Mouse (Mus musculus) embryonic facial prominence, embryonic 11.5 days (tissue): ENCODE measurements around the gene Trpm2. TPM values are rescaled to one million over a fixed set of nuclear protein-coding genes. Genes with fewer than 3 reads are reported as not detected.
"Not testable (repeated sequence)": the region's sequence is repeated elsewhere in the genome, so short reads cannot be mapped to it uniquely, and the experiment has no call there.

Experiments
- ATAC-seq: fragments of 200-750 bp; cut with Nextera tagmentation; replicated peaks from 2 replicates; pipeline ENCODE4 v1.8.0; 2017; ENCODE audit warnings: low read depth; ENCODE audit not compliant: insufficient number of reproducible peaks, low FRiP score, low TSS enrichment
- DNase-seq: peaks from one replicate; pipeline ENCODE4 v3.0.0-alpha.2; 2015; ENCODE audit warnings: low spot score
- H3K27ac ChIP-seq: fragments of 300-500 bp; sonication (generic); replicated peaks from 2 replicates; pipeline ENCODE4 v1.5.1; 2014; ENCODE audit warnings: mild to moderate bottlenecking, low read depth, low read length, control low read depth
- H3K27me3 ChIP-seq: fragments of 300-500 bp; sonication (generic); 2 replicates; pipeline ENCODE4 v1.6.1; 2014; ENCODE audit warnings: mild to moderate bottlenecking, low read length, moderate library complexity, mixed read lengths; ENCODE audit not compliant: control insufficient read depth, insufficient read depth
- H3K36me3 ChIP-seq: fragments of 300-500 bp; sonication (generic); replicated peaks from 2 replicates; pipeline ENCODE4 v1.6.1; 2014; ENCODE audit warnings: low read depth, mild to moderate bottlenecking, low read length, moderate library complexity, mixed read lengths; ENCODE audit not compliant: control insufficient read depth, insufficient read depth
- H3K4me1 ChIP-seq: fragments of 300-500 bp; sonication (generic); 2 replicates; pipeline ENCODE4 v1.6.1; 2014; ENCODE audit warnings: low read length, mixed read lengths; ENCODE audit not compliant: control insufficient read depth, insufficient read depth
- H3K4me2 ChIP-seq: fragments of 300-500 bp; sonication (generic); 2 replicates; pipeline ENCODE4 v1.6.1; 2014; ENCODE audit warnings: low read depth, mild to moderate bottlenecking, control low read depth, low read length, moderate library complexity
- H3K4me3 ChIP-seq: fragments of 300-500 bp; sonication (generic); 2 replicates; pipeline ENCODE4 v1.5.1; 2014; ENCODE audit warnings: low read depth, low read length, control low read depth
- H3K9ac ChIP-seq: fragments of 300-500 bp; sonication (generic); replicated peaks from 2 replicates; pipeline ENCODE4 v1.6.1; 2014; ENCODE audit warnings: mild to moderate bottlenecking, control low read depth, low read length
- H3K9me3 ChIP-seq: fragments of 300-500 bp; sonication (generic); replicated peaks from 2 replicates; pipeline ENCODE4 v1.6.1; 2016; ENCODE audit warnings: mild to moderate bottlenecking, low read length, inconsistent platforms, mixed read lengths; ENCODE audit not compliant: control insufficient read depth
- WGBS: fragments of 180-500 bp; shearing (Covaris S2); extraction: QIAGEN DNeasy Blood & Tissue Kit; methylation state at CpG from one replicate; pipeline ENCODE4 v1.1.7; 2014; 5-methylcytosine and 5-hydroxymethylcytosine counted together
- polyA plus RNA-seq: library from polyadenylated mRNA; unstranded; fragments of >200 nt; fragmentation: Nextera tagmentation; extraction: Ambion mirVana; gene quantifications from 2 replicates; pipeline ENCODE4 v1.2.1, GENCODE M21; 2014

Gene Trpm2
- 0.43 and 0.86 TPM in 2 replicates for polyA plus RNA-seq

- WGBS, result 83% methylated on average over 6 of the region's 6 CpGs
- no peak for DNase-seq
- no peak within 1 kb of the TSS for H3K27ac ChIP-seq
These were observed at the start of gene Trpm2 for GRCm38 (mm10) chr10:77970481-77970880. TSS of gene Trpm2 (minus strand) at chr10:77970563.

GRCm38 (mm10) chr10:78019984-78020383 lies 49.6 kb upstream of the Trpm2 start:
- not testable (repeated sequence) for H3K9me3 ChIP-seq, H3K27ac ChIP-seq, DNase-seq, H3K4me1 ChIP-seq, H3K4me2 ChIP-seq, H3K27me3 ChIP-seq, ATAC-seq, H3K36me3 ChIP-seq, H3K9ac ChIP-seq, H3K4me3 ChIP-seq
- WGBS, result 96% methylated on average over 6 of the region's 11 CpGs

More at GRCm38 (mm10) chr10:77970481-77970880, at the start of gene Trpm2:
- H3K4me2 ChIP-seq, result peak within 1 kb of the TSS; percentile 62
- H3K9me3 ChIP-seq, result no peaks in the 10 kb centered on the region
- H3K36me3 ChIP-seq, result no peaks in the 10 kb centered on the region
- peaks cover 18% of the 10 kb centered on the region for H3K27me3 ChIP-seq
- H3K4me3 ChIP-seq, result peak within 1 kb of the TSS; percentile 18
- H3K9ac ChIP-seq, result peak within 1 kb of the TSS; percentile 25; the same call in 1 of the 2 replicates
- ATAC-seq, result no peak
- H3K4me1 ChIP-seq, result no peaks in the 10 kb centered on the region

DNA sequence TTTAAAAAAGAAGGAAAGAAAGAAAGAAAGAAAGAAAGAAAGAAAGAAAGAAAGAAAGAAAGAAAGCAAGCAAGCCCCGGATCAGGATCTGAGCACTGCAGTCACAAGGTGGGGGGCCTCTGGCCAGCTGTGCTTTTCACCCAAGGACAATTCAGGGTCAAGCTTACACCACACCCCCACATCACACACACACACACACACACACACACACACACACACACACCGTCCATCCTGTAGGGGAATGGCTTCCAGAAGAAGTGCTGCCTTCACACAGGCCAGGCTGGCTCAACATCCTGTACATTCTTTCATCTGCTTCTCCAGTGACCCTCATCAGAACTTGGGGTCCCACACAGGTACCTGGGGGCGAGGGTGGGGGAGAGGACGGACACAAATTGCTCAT lies 48.9 kb upstream of the Trpm2 start:
- no peak overlapping the region; the same call in 1 of the 2 replicates for H3K4me3 ChIP-seq
- peak; percentile 62; the same call in 1 of the 2 replicates for ATAC-seq
- H3K4me1 ChIP-seq, result no peaks in the 10 kb centered on the region
- H3K27me3 ChIP-seq, result no peaks in the 10 kb centered on the region
- H3K36me3 ChIP-seq, result no peaks in the 10 kb centered on the region
- no peak overlapping the region for H3K27ac ChIP-seq
- WGBS, result 78% methylated on average over 4 of the region's 4 CpGs
- DNase-seq, result no peak
- H3K9me3 ChIP-seq, result no peaks in the 10 kb centered on the region
- H3K9ac ChIP-seq, result no peak overlapping the region
- no peak overlapping the region for H3K4me2 ChIP-seq

DNA sequence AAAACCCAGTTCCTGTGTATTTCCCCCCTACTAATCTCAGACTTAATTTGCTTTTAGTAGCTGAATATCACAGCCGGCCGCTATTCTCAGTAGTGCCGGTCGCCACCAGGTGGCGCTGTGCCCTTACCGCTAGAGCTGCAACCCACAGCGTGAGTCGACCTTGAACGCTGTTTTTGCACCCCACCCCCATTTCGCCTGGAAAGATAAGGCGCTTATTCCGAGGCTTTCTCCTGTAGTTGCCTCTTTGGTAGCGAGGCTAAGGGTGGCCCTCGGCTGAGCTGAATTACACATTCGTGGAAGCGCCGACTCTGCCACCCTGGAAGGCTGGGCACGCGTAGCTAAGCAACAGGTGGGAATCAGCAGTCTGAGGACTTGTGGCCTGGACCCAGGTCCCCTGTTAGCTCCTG lies 48.4 kb upstream of the Trpm2 start:
- Histone ChIP-seq H3K27ac (no peak overlapping the region), H3K9ac (0 out of 2 replicates have a peak overlapping the region, but pooled peaks have one; percentile 26)
- peak; percentile 67; the same call in 1 of the 2 replicates for ATAC-seq

GRCm38 (mm10) chr10:78016366-78016765 lies 46.0 kb upstream of the Trpm2 start:
- WGBS, result 60% methylated on average over 5 of the region's 5 CpGs
- DNase-seq, result no peak
- H3K4me2 ChIP-seq, result no peak overlapping the region
- no peaks in the 10 kb centered on the region for H3K4me1 ChIP-seq
- no peak overlapping the region for H3K4me3 ChIP-seq
- no peaks in the 10 kb centered on the region for H3K9me3 ChIP-seq
- no peaks in the 10 kb centered on the region for H3K36me3 ChIP-seq
- H3K27me3 ChIP-seq, result no peaks in the 10 kb centered on the region
- no peak for ATAC-seq
- no peak overlapping the region for H3K27ac ChIP-seq
- no peak overlapping the region for H3K9ac ChIP-seq

More for the DNA sequence above, 48.4 kb upstream of the Trpm2 start:
- WGBS, result 15% methylated on average over 19 of the region's 19 CpGs
- Histone ChIP-seq H3K9me3 (no peaks in the 10 kb centered on the region), H3K36me3 (no peaks in the 10 kb centered on the region), H3K4me3 (peak overlapping the region; percentile 11; the same call in 1 of the 2 replicates), H3K27me3 (no peaks in the 10 kb centered on the region), H3K4me1 (no peaks in the 10 kb centered on the region), H3K4me2 (peak overlapping the region; percentile 38)
- DNase-seq, result peak; percentile 90

GRCm38 (mm10) chr10:78015489-78015888 lies 45.1 kb upstream of the Trpm2 start:
- H3K4me1 ChIP-seq, result no peaks in the 10 kb centered on the region
- WGBS, result 90% methylated on average over 1 of the region's 1 CpGs
- H3K9me3 ChIP-seq, result no peaks in the 10 kb centered on the region
- H3K27ac ChIP-seq, result no peak overlapping the region
- H3K9ac ChIP-seq, result no peak overlapping the region
- DNase-seq (no peak), ATAC-seq (no peak)
- no peaks in the 10 kb centered on the region for H3K27me3 ChIP-seq
- H3K36me3 ChIP-seq, result no peaks in the 10 kb centered on the region
- H3K4me3 ChIP-seq, result no peak overlapping the region
- H3K4me2 ChIP-seq, result no peak overlapping the region

GRCm38 (mm10) chr10:78012661-78013495 lies 42.5 kb upstream of the Trpm2 start:
- Histone ChIP-seq H3K27me3 (no peaks in the 10 kb centered on the region), H3K9me3 (no peaks in the 10 kb centered on the region), H3K36me3 (no peaks in the 10 kb centered on the region), H3K27ac (no peak overlapping the region), H3K4me3 (no peak overlapping the region), H3K9ac (no peak overlapping the region), H3K4me2 (no peak overlapping the region), H3K4me1 (peaks cover 3% of the 10 kb centered on the region; the same call in 1 of the 2 replicates)
- no peak for DNase-seq
- no peak for ATAC-seq
- WGBS, result 91% methylated on average over 18 of the region's 18 CpGs

DNA sequence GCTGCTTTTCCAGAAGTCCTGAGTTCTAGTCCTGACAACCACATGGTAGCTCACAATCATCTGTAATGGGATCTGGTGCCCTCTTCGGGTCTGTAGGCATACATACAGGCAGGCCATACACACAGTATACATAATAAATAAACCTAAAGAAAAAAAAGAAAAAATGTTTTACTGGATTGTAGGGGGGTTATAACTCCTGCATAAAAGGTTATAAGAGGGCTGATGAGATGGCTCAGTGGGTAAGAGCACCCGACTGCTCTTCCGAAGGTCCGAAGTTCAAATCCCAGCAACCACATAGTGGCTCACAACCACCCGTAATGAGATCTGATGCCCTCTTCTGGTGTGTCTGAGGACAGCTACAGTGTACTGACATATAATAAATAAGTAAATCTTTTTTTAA lies 40.8 kb upstream of the Trpm2 start:
- not testable (repeated sequence) for H3K27ac ChIP-seq, H3K9me3 ChIP-seq, H3K27me3 ChIP-seq, H3K4me2 ChIP-seq, DNase-seq, H3K4me3 ChIP-seq, ATAC-seq, H3K36me3 ChIP-seq, H3K9ac ChIP-seq, H3K4me1 ChIP-seq
- 94% methylated on average over 5 of the region's 5 CpGs for WGBS
